Mouse (Mus musculus) monocyte, adult 2 months (primary cell): Measurements from ENCODE around the gene Pla1a.
A peak's percentile ranks its signal among the peaks of the same experiment; 100 is the strongest.

Experiments used
- DNase-seq, 2 experiments: peaks; one replicate each; pipeline ENCODE4 v3.0.0; 2022; ENCODE audit warnings: low spot score in 2 of 2, low read depth in 1 of 2

Pla1a gene

GRCm38 (mm10) chr16:38434295-38434795 is 1.4 kb upstream of the Pla1a start:
- no peak for DNase-seq

- no peak for DNase-seq
Observed at GRCm38 (mm10) chr16:38433514-38433913, 569 bp upstream of the Pla1a start.

- no peak for DNase-seq
Observed at GRCm38 (mm10) chr16:38431446-38432185, 1.3 kb downstream of the Pla1a start.

GRCm38 (mm10) chr16:38425799-38426198 is 7.1 kb downstream of the Pla1a start:
- DNase-seq = no peak

GRCm38 (mm10) chr16:38425374-38425773 is 7.6 kb downstream of the Pla1a start:
- no peak for DNase-seq

- DNase-seq = no peak
Observed at GRCm38 (mm10) chr16:38414953-38415352, 18.0 kb downstream of the Pla1a start.

- DNase-seq = no peak
Observed at GRCm38 (mm10) chr16:38408416-38408815, 24.5 kb downstream of the Pla1a start.

GRCm38 (mm10) chr16:38407584-38407983 is 25.4 kb downstream of the Pla1a start:
- DNase-seq = no peak

GRCm38 (mm10) chr16:38406708-38407107 is 26.2 kb downstream of the Pla1a start:
- peak in 1 of 2 experiments; percentile 25 for DNase-seq

- no peak for DNase-seq
Observed at GRCm38 (mm10) chr16:38406293-38406692, 26.7 kb downstream of the Pla1a start.

GRCm38 (mm10) chr16:38403639-38404038 is 29.3 kb downstream of the Pla1a start:
- DNase-seq = peak in 1 of 2 experiments; percentile 66

GRCm38 (mm10) chr16:38401468-38401867 is 31.5 kb downstream of the Pla1a start:
- no peak for DNase-seq

- DNase-seq = no peak
Observed at GRCm38 (mm10) chr16:38400311-38400960, 32.5 kb downstream of the Pla1a start.

- DNase-seq = peak in 1 of 2 experiments; percentile 47
Observed at GRCm38 (mm10) chr16:38399531-38400231, 33.3 kb downstream of the Pla1a start.

- no peak for DNase-seq
Observed at GRCm38 (mm10) chr16:38399076-38399475, 33.9 kb downstream of the Pla1a start.

GRCm38 (mm10) chr16:38398266-38398665 is 34.7 kb downstream of the Pla1a start:
- no peak for DNase-seq

- peak; percentile 82 to 85 for DNase-seq
Observed at GRCm38 (mm10) chr16:38396155-38396554, 36.8 kb downstream of the Pla1a start.

- DNase-seq = peak in 1 of 2 experiments; percentile 56
Observed at GRCm38 (mm10) chr16:38395060-38395730, 37.8 kb downstream of the Pla1a start.

GRCm38 (mm10) chr16:38394191-38394618 is 38.7 kb downstream of the Pla1a start:
- DNase-seq = peak; percentile 61 to 65

- DNase-seq = no peak
Observed at GRCm38 (mm10) chr16:38392126-38392894, 40.6 kb downstream of the Pla1a start.
